Mouse (Mus musculus) limb, embryonic 14.5 days (tissue): Measurements from ENCODE around the gene Grik1. TPM values are rescaled to one million over a fixed set of nuclear protein-coding genes. Genes with fewer than 3 reads are reported as not detected.

Source experiments
- ATAC-seq: fragments of 200-750 bp; cut with Nextera tagmentation; 2 replicates; pipeline ENCODE4 v1.8.0; 2017; ENCODE audit warnings: low read depth, moderate number of reproducible peaks, moderate TSS enrichment; ENCODE audit not compliant: low FRiP score
- DNase-seq: peaks from one replicate; pipeline ENCODE4 v3.0.0-alpha.2; 2015; ENCODE audit warnings: low spot score
- H3K27ac ChIP-seq: fragments of 300-500 bp; sonication (generic); replicated peaks from 2 replicates; pipeline ENCODE4 v1.5.1; 2014; ENCODE audit warnings: low read depth, mild to moderate bottlenecking, low read length, moderate library complexity, mixed read lengths
- H3K27me3 ChIP-seq: fragments of 300-500 bp; sonication (generic); 2 replicates; pipeline ENCODE4 v1.6.1; 2014; ENCODE audit warnings: low read length, mixed read lengths; ENCODE audit not compliant: control insufficient read depth, insufficient read depth
- H3K36me3 ChIP-seq: fragments of 300-500 bp; sonication (generic); 2 replicates; pipeline ENCODE4 v1.6.1; 2014; ENCODE audit warnings: mild to moderate bottlenecking, low read length, moderate library complexity, mixed read lengths; ENCODE audit not compliant: control insufficient read depth, insufficient read depth
- H3K4me1 ChIP-seq: fragments of 300-500 bp; sonication (generic); 2 replicates; pipeline ENCODE4 v1.6.1; 2014; ENCODE audit warnings: antibody characterized with exemption, low read length, mixed read lengths; ENCODE audit not compliant: control insufficient read depth, insufficient read depth
- H3K4me2 ChIP-seq: fragments of 300-500 bp; sonication (generic); replicated peaks from 2 replicates; pipeline ENCODE4 v1.6.1; 2014; ENCODE audit warnings: low read depth, mild to moderate bottlenecking, low read length, moderate library complexity; ENCODE audit not compliant: severe bottlenecking
- H3K4me3 ChIP-seq: fragments of 300-500 bp; sonication (generic); replicated peaks from 2 replicates; pipeline ENCODE4 v1.5.1; 2014; ENCODE audit warnings: low read length
- H3K9ac ChIP-seq: fragments of 300-500 bp; sonication (generic); 2 replicates; pipeline ENCODE4 v1.6.1; 2014; ENCODE audit warnings: mild to moderate bottlenecking, low read depth, low read length, moderate library complexity; ENCODE audit not compliant: severe bottlenecking
- H3K9me3 ChIP-seq: fragments of 300-500 bp; sonication (generic); 2 replicates; pipeline ENCODE4 v1.6.1; 2016; ENCODE audit warnings: low read length; ENCODE audit not compliant: control insufficient read depth
- POLR2A ChIP-seq: fragments of 200-500 bp; IDR thresholded peaks from 2 replicates; pipeline ENCODE4 v1.8.0; 2012; ENCODE audit warnings: inconsistent platforms, mild to moderate bottlenecking, moderate library complexity, borderline replicate concordance; ENCODE audit not compliant: insufficient read depth, insufficient read length; ENCODE audit errors: extremely low read depth
- WGBS: fragments of 180-500 bp; shearing (Covaris S2); extraction: QIAGEN DNeasy Blood & Tissue Kit; methylation state at CpG from one replicate; pipeline ENCODE4 v1.1.7; 2014; 5-methylcytosine and 5-hydroxymethylcytosine counted together
- polyA plus RNA-seq, 2 experiments: library from polyadenylated mRNA; depleted of rRNA in 1 of 2; stranded (reverse) in 1 of 2; unstranded in 1 of 2; fragments of >200 nt; fragmentation: Nextera tagmentation in 1 of 2; extraction: Ambion mirVana in 1 of 2; gene quantifications; 2 replicates each; pipeline versions ENCODE4 v1.2.1 to v1.2.3; 2012 to 2014

The Grik1 gene
- polyA plus RNA-seq, 2 experiments: 1.8 to 2.2 TPM

DNA sequence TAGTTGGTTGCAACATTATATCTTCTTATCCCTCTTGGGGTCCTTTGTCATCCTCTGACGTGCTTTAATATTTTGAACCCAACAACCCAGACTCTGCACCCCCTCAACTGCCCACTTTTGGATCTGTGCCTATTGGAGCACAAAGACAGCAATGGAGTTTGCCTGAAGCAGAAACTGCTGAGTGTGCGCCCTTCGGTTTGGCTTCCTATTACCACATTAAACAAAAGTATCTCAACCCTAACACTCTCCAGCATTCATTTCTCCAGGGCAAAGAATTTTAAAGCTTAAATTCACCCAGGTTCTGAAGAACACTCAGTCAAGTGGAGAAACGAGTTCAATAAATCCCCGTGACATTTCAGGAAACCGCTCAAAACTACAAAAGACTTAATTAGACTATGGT, 318.2 kb downstream of the Grik1 start:
- 48% methylated on average over 6 of the region's 6 CpGs for WGBS
- TF ChIP-seq POLR2A: no peak
- no peak for ATAC-seq
- H3K4me1 ChIP-seq: no peaks in the 10 kb centered on the region
- no peaks in the 10 kb centered on the region for H3K36me3 ChIP-seq
- no peak overlapping the region for H3K9ac ChIP-seq
- no peaks in the 10 kb centered on the region for H3K9me3 ChIP-seq
- H3K27me3 ChIP-seq: no peaks in the 10 kb centered on the region
- no peak overlapping the region for H3K27ac ChIP-seq
- H3K4me3 ChIP-seq: no peak overlapping the region
- DNase-seq: no peak
- no peak overlapping the region for H3K4me2 ChIP-seq

DNA sequence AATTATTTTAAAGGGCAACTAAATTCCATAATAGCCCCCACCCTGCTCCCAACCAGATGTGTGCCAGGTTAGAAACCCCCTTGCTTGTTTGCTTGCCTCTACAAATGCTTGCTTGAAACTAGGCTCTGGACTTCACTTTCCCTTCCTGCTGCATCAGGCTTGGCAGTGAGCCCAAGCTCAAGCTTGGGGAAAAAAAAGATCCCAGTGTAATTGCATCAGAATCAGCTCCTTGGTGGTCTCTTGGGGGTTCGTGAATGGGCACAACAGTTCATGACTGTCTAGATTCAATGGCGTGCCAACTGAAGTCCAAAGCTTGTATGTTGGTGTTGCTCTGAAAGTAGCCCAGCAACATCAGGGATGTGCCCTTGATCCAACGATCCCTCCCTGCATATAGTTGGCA, 320.1 kb downstream of the Grik1 start:
- Histone ChIP-seq H3K4me1 (no peaks in the 10 kb centered on the region), H3K9ac (no peak overlapping the region), H3K9me3 (no peaks in the 10 kb centered on the region), H3K27ac (no peak overlapping the region), H3K4me3 (no peak overlapping the region), H3K4me2 (no peak overlapping the region), H3K27me3 (no peaks in the 10 kb centered on the region), H3K36me3 (no peaks in the 10 kb centered on the region)
- TF ChIP-seq POLR2A: no peak
- 84% methylated on average over 3 of the region's 3 CpGs for WGBS
- DNase-seq (no peak), ATAC-seq (no peak)

GRCm38 (mm10) chr16:87961419-87961818, 328.6 kb downstream of the Grik1 start:
- ATAC-seq (peak; percentile 55), DNase-seq (peak; percentile 41)
- Histone ChIP-seq H3K27ac (no peak overlapping the region), H3K9me3 (no peaks in the 10 kb centered on the region), H3K36me3 (no peaks in the 10 kb centered on the region), H3K4me1 (no peaks in the 10 kb centered on the region; the same call in 1 of the 2 replicates), H3K4me2 (no peak overlapping the region), H3K9ac (no peak overlapping the region), H3K27me3 (no peaks in the 10 kb centered on the region), H3K4me3 (no peak overlapping the region)
- WGBS: 39% methylated on average over 6 of the region's 6 CpGs
- no peak for TF ChIP-seq POLR2A

GRCm38 (mm10) chr16:87957449-87957848, 332.6 kb downstream of the Grik1 start:
- Histone ChIP-seq H3K27ac (no peak overlapping the region), H3K4me1 (no peaks in the 10 kb centered on the region; the same call in 1 of the 2 replicates), H3K9me3 (no peaks in the 10 kb centered on the region), H3K4me2 (no peak overlapping the region), H3K4me3 (no peak overlapping the region), H3K36me3 (no peaks in the 10 kb centered on the region), H3K9ac (no peak overlapping the region), H3K27me3 (no peaks in the 10 kb centered on the region)
- TF ChIP-seq POLR2A: no peak
- DNase-seq (no peak), ATAC-seq (no peak)
- 67% methylated on average over 10 of the region's 10 CpGs for WGBS

DNA sequence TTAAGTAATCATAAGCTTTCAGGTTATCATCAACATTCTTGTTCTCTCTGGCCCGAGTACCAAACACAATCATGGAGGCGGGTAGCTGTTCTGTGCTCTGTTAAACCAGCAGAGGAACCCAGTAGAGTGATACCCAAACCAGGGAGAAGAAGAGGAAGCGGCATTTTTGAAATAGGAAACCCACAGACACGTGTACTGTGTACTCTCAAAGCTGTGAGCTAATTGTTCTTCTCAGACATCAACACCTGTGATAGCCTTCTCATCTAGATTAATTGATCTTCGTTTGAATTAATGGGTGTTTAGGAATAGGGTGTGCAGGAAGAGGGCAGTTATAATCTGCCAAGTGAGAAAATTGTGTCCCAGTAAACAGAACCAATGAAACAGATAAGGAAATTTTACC, 333.9 kb downstream of the Grik1 start:
- DNase-seq: no peak
- 77% methylated on average over 5 of the region's 5 CpGs for WGBS
- no peak for TF ChIP-seq POLR2A
- H3K4me1 ChIP-seq: no peaks in the 10 kb centered on the region; the same call in 1 of the 2 replicates
- H3K9me3 ChIP-seq: no peaks in the 10 kb centered on the region
- no peak overlapping the region for H3K27ac ChIP-seq
- no peaks in the 10 kb centered on the region for H3K27me3 ChIP-seq
- ATAC-seq: no peak
- no peak overlapping the region for H3K4me3 ChIP-seq
- H3K36me3 ChIP-seq: no peaks in the 10 kb centered on the region
- H3K4me2 ChIP-seq: no peak overlapping the region
- no peak overlapping the region for H3K9ac ChIP-seq
